Comparison of ENCODE assay signal across 9 mouse cellular contexts in genomic region chr11:85273299-85273698, GRCm38 (mm10). TPM values are rescaled to one million over a fixed set of nuclear protein-coding genes. Genes with fewer than 3 reads are reported as not detected.
DNase-seq lines count a peak whose midpoint lies in the region; ATAC-seq lines count a peak whose summit lies in the region.
"Had no signal": no experiment of that assay in that cellular context is flagged by ENCODE, and none has a peak within 500 bp of the region (broad histone marks: within the 10 kb centered on the region; RNA-seq: fewer than 3 reads in every experiment).

No protein-coding gene starts in this region.

- peaks cover 2% of the 10 kb centered on the region; the same call in 1 of the 2 replicates for H3K27me3 ChIP-seq in liver, embryonic 13.5 days
- H3K27me3 ChIP-seq in heart, embryonic 12.5 days (replicated peaks), result no peaks in the 10 kb centered on the region
- H3K27me3 ChIP-seq: embryonic facial prominence, embryonic 12.5 days; heart, embryonic 15.5 days had no signal

- H3K9me3 ChIP-seq in liver, embryonic 13.5 days (replicated peaks), result no peaks in the 10 kb centered on the region
- no peaks in the 10 kb centered on the region for H3K9me3 ChIP-seq in heart, embryonic 12.5 days (replicated peaks)
- H3K9me3 ChIP-seq: embryonic facial prominence, embryonic 12.5 days; heart, embryonic 15.5 days had no signal

- H3K4me2 ChIP-seq in liver, embryonic 13.5 days, result no peak overlapping the region
- H3K4me2 ChIP-seq in heart, embryonic 12.5 days, result no peak overlapping the region
- H3K4me2 ChIP-seq: embryonic facial prominence, embryonic 12.5 days; heart, embryonic 15.5 days had no signal

- H3K9ac ChIP-seq in liver, embryonic 13.5 days, result no peak overlapping the region
- no peak overlapping the region for H3K9ac ChIP-seq in heart, embryonic 12.5 days
- H3K9ac ChIP-seq: embryonic facial prominence, embryonic 12.5 days; heart, embryonic 15.5 days had no signal

- peak; percentile 37 to 46 for DNase-seq in kidney, postnatal 4 days
- DNase-seq in kidney, postnatal 14 days, result no peak
- peak; percentile 35 for DNase-seq in 416B (ENCODE audit: low read depth)
- DNase-seq in CD4-positive helper T cell, adult 2 months (ENCODE audit: low read depth, low spot score), result peak; percentile 7
- peak; percentile 13 for DNase-seq in liver, embryonic 13.5 days
- DNase-seq in urinary bladder, postnatal 4 days (ENCODE audit: low spot score in 2 of 2), result no peak

- H3K27ac ChIP-seq in liver, embryonic 13.5 days, result no peak overlapping the region
- no peak overlapping the region for H3K27ac ChIP-seq in heart, embryonic 12.5 days (ENCODE audit: poor library complexity, severe bottlenecking)
- H3K27ac ChIP-seq: embryonic facial prominence, embryonic 12.5 days; heart, embryonic 15.5 days had no signal

- WGBS in liver, embryonic 13.5 days (ENCODE audit: insufficient replicate concordance), result 54% methylated on average over 6 of the region's 6 CpGs
- WGBS in heart, embryonic 12.5 days, result 69% methylated on average over 6 of the region's 6 CpGs

- H3K4me3 ChIP-seq in liver, embryonic 13.5 days (replicated peaks), result no peak overlapping the region
- no peak overlapping the region for H3K4me3 ChIP-seq in heart, embryonic 12.5 days
- H3K4me3 ChIP-seq: embryonic facial prominence, embryonic 12.5 days; heart, embryonic 15.5 days had no signal

- H3K4me1 ChIP-seq in liver, embryonic 13.5 days (replicated peaks), result 0 out of 2 replicates have a peak, but pooled peaks cover 4% of the 10 kb centered on the region
- H3K4me1 ChIP-seq in heart, embryonic 12.5 days (replicated peaks), result peaks cover 15% of the 10 kb centered on the region; the same call in 1 of the 2 replicates

- H3K36me3 ChIP-seq in liver, embryonic 13.5 days, result no peaks in the 10 kb centered on the region
- no peaks in the 10 kb centered on the region for H3K36me3 ChIP-seq in heart, embryonic 12.5 days
- H3K36me3 ChIP-seq: embryonic facial prominence, embryonic 12.5 days; heart, embryonic 15.5 days had no signal

- no peak for ATAC-seq in liver, embryonic 13.5 days (ENCODE audit: low read depth)
- ATAC-seq in heart, embryonic 12.5 days (ENCODE audit: insufficient number of reproducible peaks, low FRiP score), result no peak

RNA-seq across cellular contexts. Expression of gene Ppm1d, which starts 37.7 kb away (rescaled TPM):
- 21.8 and 22.7 TPM in 2 replicates for polyA plus RNA-seq in liver, embryonic 13.5 days (2015; fragmentation: Nextera tagmentation; extraction: Ambion mirVana)
- 17.7 and 18.5 TPM in 2 replicates for polyA plus RNA-seq in heart, embryonic 12.5 days (2016; fragmentation: Nextera tagmentation; extraction: Ambion mirVana)

RNA-seq across cellular contexts. Expression of gene Appbp2, which starts 38.4 kb away (rescaled TPM):
- polyA plus RNA-seq in liver, embryonic 13.5 days (2015; fragmentation: Nextera tagmentation; extraction: Ambion mirVana), result 15.7 and 17.7 TPM in 2 replicates
- polyA plus RNA-seq in heart, embryonic 12.5 days (2016; fragmentation: Nextera tagmentation; extraction: Ambion mirVana), result 50.3 and 50.7 TPM in 2 replicates

Comparison
In these comparisons a context has a peak if more than half of its experiments do, and no peak if none do; other contexts are left out.
1. DNase-seq: peak in kidney, postnatal 4 days (2 of 2), 416B (single experiment), CD4-positive helper T cell, adult 2 months (single experiment) and liver, embryonic 13.5 days (single experiment); none in kidney, postnatal 14 days (single experiment) and urinary bladder, postnatal 4 days (0 of 2).